Comparison of ENCODE assay signal across 16 mouse cellular contexts in the genomic region with DNA sequence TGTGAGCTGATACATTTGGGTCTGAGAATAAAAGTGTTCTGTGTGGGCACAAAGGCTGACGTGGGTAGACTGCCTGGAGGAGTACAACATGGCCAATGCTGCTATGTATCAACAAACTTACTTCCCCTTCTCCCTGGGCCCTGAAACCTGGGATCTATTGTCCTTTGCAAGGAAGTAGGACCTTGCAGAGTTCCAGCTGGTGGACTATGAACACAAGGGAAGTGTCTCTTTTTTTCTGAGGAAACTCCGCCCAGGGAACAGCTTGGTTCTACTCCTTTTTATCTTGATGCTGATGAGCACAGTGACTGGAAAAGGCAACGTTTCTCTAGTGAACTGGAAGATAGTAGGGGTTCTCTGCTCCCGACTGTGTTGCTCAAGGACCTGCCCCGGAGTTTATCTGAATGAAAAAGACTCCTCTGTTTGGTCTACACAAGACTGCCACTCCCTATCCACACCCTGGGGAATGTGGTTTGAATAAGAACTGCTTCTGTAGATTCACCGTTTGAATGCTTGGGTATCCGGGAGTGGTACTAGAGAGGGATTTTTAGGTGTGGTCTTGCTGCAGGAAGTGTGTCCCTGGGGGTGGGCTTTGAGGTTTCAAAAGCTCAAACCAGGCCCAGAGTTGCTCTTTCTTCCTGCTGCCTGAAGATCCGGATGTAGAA. TPM values are rescaled to one million over a fixed set of nuclear protein-coding genes. Genes with fewer than 3 reads are reported as not detected.
A peak's percentile ranks its signal among the peaks of the same experiment; 100 is the strongest.
DNase-seq lines count a peak whose midpoint lies in the region; ATAC-seq lines count a peak whose summit lies in the region.
"Had no signal": no experiment of that assay in that cellular context is flagged by ENCODE, and none has a peak within 500 bp of the region (broad histone marks: within the 10 kb centered on the region; RNA-seq: fewer than 3 reads in every experiment).

No protein-coding gene starts in this region.

- no peak overlapping the region for H3K27ac ChIP-seq in heart, embryonic 16.5 days (ENCODE audit: low read length)
- no peak overlapping the region for H3K27ac ChIP-seq in intestine, embryonic 16.5 days (ENCODE audit: low read length)
- H3K27ac ChIP-seq: embryonic facial prominence, embryonic 15.5 days; heart, embryonic 10.5 days had no signal

- no peak for ATAC-seq in heart, embryonic 16.5 days (replicated peaks; ENCODE audit: extremely low read depth, insufficient read depth, low FRiP score)
- peak; percentile 39; the same call in 1 of the 2 replicates for ATAC-seq in intestine, embryonic 16.5 days
- peak; percentile 55 for ATAC-seq in megakaryocyte-erythroid progenitor cell, adult 5-6 weeks (replicated peaks; ENCODE audit: low FRiP score, low TSS enrichment, poor library complexity, severe bottlenecking)
- ATAC-seq: forebrain, embryonic 14.5 days had no signal

- no peak for DNase-seq in heart, postnatal 36 days
- DNase-seq in R1 (ENCODE audit: low read depth, low spot score): peak; percentile 100
- DNase-seq in left cerebral cortex, adult 18-20 months (ENCODE audit: low spot score in 2 of 2): no peak
- DNase-seq in spleen, adult 12 weeks (ENCODE audit: low spot score): no peak
- DNase-seq: adrenal gland, postnatal 25 days; layer of hippocampus, adult 9-11 months; lung, adult 2 months had no signal

- H3K9me3 ChIP-seq in heart, embryonic 16.5 days (replicated peaks; ENCODE audit: control insufficient read depth, low read length): no peaks in the 10 kb centered on the region
- H3K9me3 ChIP-seq in intestine, embryonic 16.5 days (ENCODE audit: control insufficient read depth, low read length): no peaks in the 10 kb centered on the region
- H3K9me3 ChIP-seq: embryonic facial prominence, embryonic 15.5 days; heart, embryonic 10.5 days had no signal

- no peaks in the 10 kb centered on the region for H3K27me3 ChIP-seq in heart, embryonic 16.5 days (ENCODE audit: control insufficient read depth, insufficient read depth, low read length)
- no peaks in the 10 kb centered on the region for H3K27me3 ChIP-seq in intestine, embryonic 16.5 days (replicated peaks; ENCODE audit: control insufficient read depth, insufficient read depth, low read length)
- H3K27me3 ChIP-seq: embryonic facial prominence, embryonic 15.5 days had no signal

- peaks cover 35% of the 10 kb centered on the region for H3K4me1 ChIP-seq in heart, embryonic 16.5 days (ENCODE audit: control insufficient read depth, insufficient read depth, low read length)
- H3K4me1 ChIP-seq in intestine, embryonic 16.5 days (ENCODE audit: control insufficient read depth, insufficient read depth, low read length): peaks cover 14% of the 10 kb centered on the region

- no peak overlapping the region for H3K9ac ChIP-seq in heart, embryonic 16.5 days (ENCODE audit: low read length)
- H3K9ac ChIP-seq in intestine, embryonic 16.5 days (ENCODE audit: low read depth, low read length): no peak overlapping the region
- H3K9ac ChIP-seq: embryonic facial prominence, embryonic 15.5 days had no signal

- intact Hi-C loops in heart, postnatal 36 days (cut with DNase I): no loop called here

- peaks cover 15% of the 10 kb centered on the region for H3K36me3 ChIP-seq in heart, embryonic 16.5 days (ENCODE audit: control insufficient read depth, insufficient read depth)
- H3K36me3 ChIP-seq in intestine, embryonic 16.5 days (ENCODE audit: control insufficient read depth, insufficient read depth, low read length): no peaks in the 10 kb centered on the region
- H3K36me3 ChIP-seq: embryonic facial prominence, embryonic 15.5 days had no signal

- 54% methylated on average over 8 of the region's 8 CpGs for WGBS in heart, embryonic 16.5 days
- WGBS in intestine, embryonic 16.5 days: 55% methylated on average over 8 of the region's 8 CpGs

- H3K4me2 ChIP-seq in heart, embryonic 16.5 days (ENCODE audit: low read depth, low read length): peak overlapping the region; percentile 32; the same call in 1 of the 2 replicates
- no peak overlapping the region for H3K4me2 ChIP-seq in intestine, embryonic 16.5 days (ENCODE audit: low read depth, low read length)
- H3K4me2 ChIP-seq: embryonic facial prominence, embryonic 15.5 days had no signal

- H3K4me3 ChIP-seq in heart, embryonic 16.5 days (ENCODE audit: low read length): no peak overlapping the region
- no peak overlapping the region for H3K4me3 ChIP-seq in intestine, embryonic 16.5 days (ENCODE audit: low read length)
- H3K4me3 ChIP-seq: embryonic facial prominence, embryonic 15.5 days; heart, embryonic 10.5 days had no signal

RNA-seq across cellular contexts. Expression of gene Dusp27, which starts 2.7 kb away (rescaled TPM):
- 50.1 and 50.5 TPM in 2 replicates for polyA plus RNA-seq in heart, embryonic 16.5 days (2015; fragmentation: Nextera tagmentation; extraction: Ambion mirVana)
- 10 to 100 TPM; 40.7 to 44.9 TPM for total RNA-seq in heart, postnatal 36 days (2021)
- 1.5 and 1.7 TPM in 2 replicates for polyA plus RNA-seq in intestine, embryonic 16.5 days (2015; fragmentation: Nextera tagmentation; extraction: Ambion mirVana)
- not detected in 2 replicates for total RNA-seq in megakaryocyte-erythroid progenitor cell, adult 5-6 weeks (2014; fragmentation: Nextera tagmentation)
- total RNA-seq in megakaryocyte-erythroid progenitor cell, adult 5-6 weeks (2017): not detected in 2 replicates
- under 1 TPM; 0.28 to 0.30 TPM for total RNA-seq in left cerebral cortex, adult 18-20 months (2021)
- total RNA-seq: adrenal gland, postnatal 25 days; neutrophil, adult 5-6 weeks had no signal

RNA-seq across cellular contexts. Expression of gene Gpa33, which starts 5.0 kb away (rescaled TPM):
- 0.11 and 0.67 TPM in 2 replicates for polyA plus RNA-seq in heart, embryonic 16.5 days (2015; fragmentation: Nextera tagmentation; extraction: Ambion mirVana)
- total RNA-seq in heart, postnatal 36 days (2021): not detected
- 79.6 and 86.9 TPM in 2 replicates for polyA plus RNA-seq in intestine, embryonic 16.5 days (2015; fragmentation: Nextera tagmentation; extraction: Ambion mirVana)
- not detected in 2 replicates for total RNA-seq in megakaryocyte-erythroid progenitor cell, adult 5-6 weeks (2014; fragmentation: Nextera tagmentation)
- not detected in 2 replicates for total RNA-seq in megakaryocyte-erythroid progenitor cell, adult 5-6 weeks (2017)
- total RNA-seq in left cerebral cortex, adult 18-20 months (2021): not detected
- total RNA-seq: gastrocnemius, adult 18-20 months; left cerebral cortex, postnatal 25 days; neutrophil, adult 5-6 weeks had no signal
- polyA plus RNA-seq: forebrain, embryonic 14.5 days had no signal

Comparison
In these comparisons a context has a peak if more than half of its experiments do, and no peak if none do; other contexts are left out.
1. RNA of gene Dusp27, which starts 2.7 kb away (total RNA-seq): 40.7 to 44.9 TPM in heart, postnatal 36 days; 0.28 to 0.30 TPM in left cerebral cortex, adult 18-20 months and not detected in megakaryocyte-erythroid progenitor cell, adult 5-6 weeks; every median in the first group is over 10 times any median in the second.